Mouse (Mus musculus): Measurements from ENCODE around the gene Alyref.
"Not testable (repeated sequence)": the region's sequence is repeated elsewhere in the genome, so short reads cannot be mapped to it uniquely, and the experiment has no call there.

Alyref gene

DNA sequence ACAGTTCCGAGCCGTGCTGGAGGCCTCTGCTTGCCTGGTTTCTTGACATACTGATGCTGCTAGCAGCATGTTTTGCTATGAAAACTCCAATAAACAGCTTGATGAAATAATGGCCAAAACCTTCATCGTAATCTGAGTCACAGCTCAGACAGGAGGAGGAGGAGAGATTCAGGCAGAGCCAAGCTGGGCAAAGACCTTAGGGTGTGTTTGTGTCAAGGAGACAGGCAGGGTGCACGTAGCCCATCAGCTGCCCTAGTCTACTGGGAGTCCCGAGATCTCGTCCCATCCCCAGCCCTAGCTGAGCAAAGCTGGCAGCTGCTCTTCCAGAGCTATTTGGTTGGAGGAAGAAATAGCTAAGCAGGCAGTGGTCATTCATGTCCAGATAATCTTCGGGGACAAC, 7.5 kb upstream of the Alyref start:
- in situ Hi-C loops (cut with MboI; ENCODE audit: low sequenced_read_pairs), result no loop called here

DNA sequence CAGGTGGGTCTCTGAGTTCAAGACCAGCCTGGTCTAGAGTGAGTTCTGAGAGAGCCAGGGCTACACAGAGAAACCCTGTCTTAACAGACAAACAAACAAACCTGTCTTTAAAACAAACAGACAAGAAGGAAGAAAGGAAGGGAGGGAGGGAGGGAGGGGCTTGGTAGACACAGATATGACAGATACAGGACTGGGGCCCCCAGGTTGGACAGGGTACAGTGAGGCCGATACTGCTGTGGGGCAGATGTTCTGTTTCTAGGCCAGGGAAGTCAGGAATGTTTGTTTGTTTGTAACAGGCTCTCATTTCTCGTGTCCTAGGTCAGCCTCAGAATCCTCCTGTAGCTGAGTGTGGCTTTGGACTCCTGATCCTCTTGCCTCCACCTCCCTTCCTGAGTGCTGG, 5.4 kb upstream of the Alyref start:
- in situ Hi-C loops (cut with MboI; ENCODE audit: low sequenced_read_pairs), result no loop called here

DNA sequence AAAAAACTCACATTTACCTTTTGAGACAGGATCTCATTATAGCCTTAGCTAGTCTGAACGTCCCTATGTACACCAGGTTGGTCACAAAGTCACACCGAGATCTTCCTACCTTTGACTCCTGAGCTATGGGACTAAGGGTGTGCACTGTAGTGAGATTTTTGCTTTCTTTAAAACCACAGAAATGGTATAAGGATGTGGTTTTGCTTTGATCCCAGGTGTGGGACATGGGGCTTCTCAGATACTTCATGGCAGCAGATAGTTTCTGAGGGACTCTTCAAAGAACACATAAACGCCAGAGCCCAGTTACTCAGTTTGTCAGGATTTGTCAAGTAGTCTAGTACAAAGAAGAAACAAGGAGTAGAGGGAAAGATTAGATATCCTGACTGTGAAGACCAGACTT, 2.6 kb upstream of the Alyref start:
- in situ Hi-C loops (cut with MboI; ENCODE audit: low sequenced_read_pairs), result no loop called here

DNA sequence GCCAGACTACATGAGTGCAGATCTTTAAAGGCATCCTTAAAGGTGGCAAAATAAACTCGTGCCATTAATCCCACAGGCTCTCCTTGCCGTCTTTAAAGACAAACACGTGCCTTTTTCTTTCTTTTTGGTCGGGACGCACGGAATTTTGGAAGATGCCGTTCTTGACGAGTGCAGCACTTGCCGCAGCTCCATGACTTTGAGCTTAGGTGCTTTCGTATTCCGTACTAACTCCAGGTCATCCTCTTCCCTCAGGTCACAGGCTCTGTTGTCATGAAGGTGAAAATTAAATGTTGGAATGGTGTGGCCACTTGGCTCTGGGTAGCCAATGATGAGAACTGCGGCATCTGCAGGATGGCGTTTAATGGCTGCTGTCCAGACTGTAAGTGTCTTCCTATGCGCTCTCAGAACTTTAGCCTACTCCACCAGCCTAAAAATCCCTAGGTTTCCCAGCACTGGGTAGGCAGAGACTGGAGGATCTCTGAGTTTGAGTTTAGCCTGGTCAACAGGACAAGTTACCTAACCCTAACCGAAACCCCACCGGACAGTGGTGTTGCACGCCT, 905 bp upstream of the Alyref start:
- in situ Hi-C loops (cut with MboI; ENCODE audit: low sequenced_read_pairs), result no loop called here

DNA sequence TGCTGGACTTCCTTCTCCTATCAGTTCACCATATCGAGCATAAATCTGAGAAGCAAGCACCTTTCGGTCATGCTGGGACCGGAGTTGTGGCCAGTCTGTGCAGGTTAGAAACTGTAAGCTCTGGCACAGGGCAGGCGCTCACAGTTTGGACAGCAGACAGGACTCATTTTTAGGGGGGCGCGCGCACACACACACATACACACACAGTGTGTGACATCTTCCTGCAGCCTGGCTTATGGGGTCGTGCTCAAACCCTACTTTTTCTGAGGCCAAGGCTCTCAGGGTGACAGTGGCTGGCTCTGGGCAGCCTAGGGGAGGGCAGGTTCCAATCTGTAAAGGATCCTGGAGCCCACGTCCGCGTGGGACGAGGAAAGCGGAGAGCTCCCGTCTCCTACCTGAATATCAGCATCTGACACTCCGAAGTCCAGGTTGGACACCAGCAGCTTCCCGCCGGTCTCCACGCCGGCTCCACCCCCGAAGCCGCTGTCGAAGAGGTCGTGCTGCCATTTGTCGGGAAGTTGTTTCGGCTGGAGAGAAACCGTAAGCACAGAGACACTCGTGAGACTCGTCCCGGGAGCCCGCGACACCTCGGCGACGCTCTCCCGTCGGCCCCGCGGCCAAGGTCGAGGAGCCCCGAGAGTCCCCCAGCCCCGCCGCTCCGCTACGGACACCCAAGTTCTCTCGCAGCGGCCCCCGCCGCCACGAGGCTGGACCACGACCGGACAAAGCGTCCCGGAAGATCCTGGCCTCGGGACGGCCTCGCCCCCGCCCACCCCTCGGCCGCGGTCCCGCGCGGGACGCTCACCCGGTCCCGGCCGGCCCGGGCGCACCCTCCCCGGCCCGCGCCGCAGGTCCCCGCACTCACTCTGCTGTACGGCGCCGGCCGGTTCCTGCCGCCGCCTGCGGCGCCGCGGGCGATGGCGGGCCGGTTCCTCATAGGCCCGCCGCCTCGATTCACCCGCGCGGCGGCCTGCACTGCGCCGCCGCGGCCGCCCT, 627 bp downstream of the Alyref start:
- in situ Hi-C loops (cut with MboI; ENCODE audit: low sequenced_read_pairs), result no loop called here

DNA sequence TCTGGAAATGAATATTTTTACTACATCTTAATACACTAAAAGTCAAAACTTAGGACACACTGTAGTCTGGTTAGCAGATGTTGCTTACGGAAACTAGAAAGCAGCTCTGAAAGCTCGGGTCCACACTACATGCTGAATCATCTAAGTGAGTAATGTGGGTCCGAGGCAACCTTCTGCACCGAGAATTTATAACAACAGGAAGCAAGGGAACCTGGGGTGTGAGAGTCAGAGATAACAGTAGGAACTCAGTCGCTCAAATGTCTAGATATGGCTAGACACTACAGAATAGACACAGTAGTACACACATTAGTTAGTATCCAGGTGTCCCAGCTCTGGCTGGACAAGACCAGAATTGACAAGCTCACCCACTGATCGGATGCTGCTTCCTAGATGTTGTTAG, 9.6 kb downstream of the Alyref start:
- in situ Hi-C loops (cut with MboI; ENCODE audit: low sequenced_read_pairs), result no loop called here

DNA sequence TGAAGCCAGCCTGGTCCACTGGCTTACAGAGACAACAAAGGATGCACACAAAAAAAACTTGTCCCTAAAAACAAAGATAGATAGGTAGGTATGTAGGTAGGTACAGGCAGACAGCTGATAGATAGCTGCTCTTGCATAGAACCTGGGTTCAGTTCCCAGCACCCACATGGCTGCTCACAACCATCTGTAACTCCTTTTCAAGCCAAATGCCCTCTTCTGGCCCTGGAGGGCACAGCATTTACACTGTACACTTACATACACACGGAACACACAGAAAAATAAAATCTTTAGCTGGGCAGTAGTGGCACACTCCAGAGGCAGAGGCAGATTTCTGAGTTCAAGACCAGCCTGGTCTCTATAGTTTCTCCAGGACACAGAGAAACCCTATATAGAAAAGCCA, 14.2 kb downstream of the Alyref start:
- in situ Hi-C loops (cut with MboI; ENCODE audit: low sequenced_read_pairs), result no loop called here

DNA sequence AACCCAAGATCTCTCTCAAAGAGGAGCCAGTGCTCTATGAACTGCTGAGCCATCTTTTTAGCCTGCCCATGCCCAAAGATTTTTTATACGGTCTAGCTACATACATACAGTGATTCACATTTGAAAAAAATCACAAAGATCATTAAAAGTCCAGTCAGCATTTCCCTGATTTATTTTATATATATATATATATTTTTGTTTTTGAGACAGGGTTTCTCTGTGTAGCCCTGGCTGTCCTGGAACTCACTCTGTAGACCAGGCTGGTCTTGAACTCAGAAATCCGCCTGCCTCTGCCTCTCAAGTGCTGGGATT, 15.2 kb downstream of the Alyref start:
- in situ Hi-C loops (cut with MboI; ENCODE audit: low sequenced_read_pairs), result not testable (repeated sequence)

DNA sequence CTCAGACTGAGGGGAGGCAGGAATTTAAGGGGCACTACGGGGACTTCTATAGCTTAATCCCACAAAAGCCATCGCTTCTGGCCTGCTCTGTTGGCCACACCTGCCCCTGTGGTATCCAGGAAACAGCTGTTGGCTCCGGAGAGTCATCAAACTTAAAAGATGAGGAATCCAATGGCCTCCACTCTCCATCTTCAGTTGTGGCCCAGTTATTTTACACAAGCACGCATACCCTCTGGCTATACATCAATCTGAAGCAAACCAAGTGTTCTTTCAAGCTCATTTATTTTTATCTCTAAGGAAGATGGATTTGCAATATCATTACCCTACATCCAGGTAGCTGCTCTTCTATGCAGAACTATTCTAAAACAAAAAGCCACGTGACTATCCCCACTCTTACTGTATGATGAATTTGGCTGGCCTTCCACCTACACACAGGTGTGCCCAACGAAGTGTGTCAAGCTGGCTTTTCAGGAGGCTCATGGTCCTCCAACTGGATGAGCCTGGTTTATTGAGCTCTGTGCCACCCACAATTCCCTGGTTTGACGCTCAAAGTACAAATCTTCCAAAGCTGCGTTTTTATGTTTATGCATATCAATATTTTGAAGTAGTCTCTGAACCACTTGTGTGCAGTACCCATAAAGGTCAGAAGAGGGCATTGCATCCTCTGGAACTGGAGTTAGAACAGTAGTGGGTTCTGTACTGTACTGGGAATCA, 15.7 kb downstream of the Alyref start:
- in situ Hi-C loops (cut with MboI; ENCODE audit: low sequenced_read_pairs), result no loop called here

DNA sequence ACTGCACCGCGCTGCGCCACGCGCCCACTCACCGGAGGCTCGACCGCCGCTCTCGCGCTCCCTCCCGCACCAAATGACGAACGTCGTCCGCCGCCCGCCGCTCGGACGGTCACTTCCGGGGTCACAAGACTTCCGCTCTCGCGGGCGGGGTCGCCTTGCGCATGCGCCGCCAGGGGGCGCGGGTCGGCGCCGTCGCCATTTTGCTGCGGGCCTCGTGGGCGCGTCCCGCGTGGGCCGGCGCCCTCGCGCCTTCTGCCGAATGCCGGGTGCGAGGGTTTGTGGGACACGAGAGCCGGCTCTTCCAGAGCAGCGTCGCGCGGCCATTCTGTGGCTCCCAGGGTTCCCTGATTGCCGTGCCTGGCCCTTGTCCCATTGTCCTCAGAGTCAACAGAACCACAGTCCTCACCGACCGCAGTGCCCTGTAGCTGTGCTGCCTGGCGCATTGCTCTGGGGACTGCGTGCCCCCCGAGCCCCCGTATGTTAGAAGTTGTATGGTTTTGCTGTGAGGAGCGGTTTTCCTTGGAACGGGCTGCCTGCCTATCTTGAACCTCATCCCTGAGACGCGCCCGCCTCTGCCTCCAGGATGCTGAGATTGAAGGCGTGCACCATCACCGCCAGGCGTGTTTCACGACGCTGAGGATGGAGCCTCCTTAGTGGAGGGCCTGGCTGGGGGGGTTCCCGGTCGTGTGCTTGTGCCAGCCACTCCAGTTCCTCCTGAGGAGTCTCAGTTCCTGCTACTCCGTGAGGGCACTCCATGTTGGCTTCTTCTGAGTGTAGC, 16.5 kb downstream of the Alyref start, which contains the start of gene Arhgdia:
Gene Arhgdia (minus strand): TSS at position 135 of the 778 bp plus-strand sequence.
- in situ Hi-C loops (cut with MboI; ENCODE audit: low sequenced_read_pairs), result no loop called here

DNA sequence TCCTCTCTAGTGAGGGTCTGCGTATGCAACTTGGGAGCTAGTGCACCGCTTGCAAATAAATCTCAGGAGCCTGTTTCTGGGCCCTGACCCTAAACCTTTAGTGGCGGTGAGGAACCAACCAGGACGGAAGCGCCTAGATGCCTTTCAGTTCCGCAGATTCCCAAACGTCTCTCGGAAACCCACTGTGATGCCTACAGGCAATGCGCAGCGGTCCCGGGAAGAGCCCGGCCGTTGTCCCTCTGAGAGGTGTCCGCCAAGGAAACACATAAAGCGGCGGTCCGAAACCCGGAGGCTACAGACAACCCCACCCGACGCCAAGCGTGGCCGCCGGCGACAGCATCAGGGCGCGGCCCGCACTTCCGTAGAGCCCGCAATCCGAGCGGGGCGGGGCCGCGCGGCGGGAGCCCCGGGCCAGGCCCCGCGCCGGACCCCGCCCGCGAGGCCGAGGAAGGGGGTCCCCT, 17.3 kb downstream of the Alyref start:
- in situ Hi-C loops (cut with MboI; ENCODE audit: low sequenced_read_pairs), result no loop called here

DNA sequence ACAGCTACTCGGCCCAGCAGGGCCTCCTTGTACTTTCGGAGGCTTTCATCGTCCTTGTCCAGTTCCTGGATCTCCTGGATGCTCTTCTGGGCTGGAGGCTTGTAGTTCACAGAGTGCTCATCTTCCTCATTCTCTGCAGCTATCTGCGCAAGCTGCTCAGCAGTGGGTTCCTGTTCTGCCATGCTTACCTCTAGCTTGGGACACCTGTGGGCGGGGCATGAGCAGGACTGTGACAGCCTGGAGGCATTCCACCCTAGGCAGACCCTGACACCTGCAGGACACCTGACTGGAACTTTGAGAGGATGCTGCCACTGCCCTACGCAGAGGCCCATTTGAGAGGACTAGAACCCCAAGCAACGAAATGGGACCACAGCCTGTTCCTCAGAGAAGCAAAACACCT, 18.0 kb downstream of the Alyref start:
- in situ Hi-C loops (cut with MboI; ENCODE audit: low sequenced_read_pairs), result no loop called here

DNA sequence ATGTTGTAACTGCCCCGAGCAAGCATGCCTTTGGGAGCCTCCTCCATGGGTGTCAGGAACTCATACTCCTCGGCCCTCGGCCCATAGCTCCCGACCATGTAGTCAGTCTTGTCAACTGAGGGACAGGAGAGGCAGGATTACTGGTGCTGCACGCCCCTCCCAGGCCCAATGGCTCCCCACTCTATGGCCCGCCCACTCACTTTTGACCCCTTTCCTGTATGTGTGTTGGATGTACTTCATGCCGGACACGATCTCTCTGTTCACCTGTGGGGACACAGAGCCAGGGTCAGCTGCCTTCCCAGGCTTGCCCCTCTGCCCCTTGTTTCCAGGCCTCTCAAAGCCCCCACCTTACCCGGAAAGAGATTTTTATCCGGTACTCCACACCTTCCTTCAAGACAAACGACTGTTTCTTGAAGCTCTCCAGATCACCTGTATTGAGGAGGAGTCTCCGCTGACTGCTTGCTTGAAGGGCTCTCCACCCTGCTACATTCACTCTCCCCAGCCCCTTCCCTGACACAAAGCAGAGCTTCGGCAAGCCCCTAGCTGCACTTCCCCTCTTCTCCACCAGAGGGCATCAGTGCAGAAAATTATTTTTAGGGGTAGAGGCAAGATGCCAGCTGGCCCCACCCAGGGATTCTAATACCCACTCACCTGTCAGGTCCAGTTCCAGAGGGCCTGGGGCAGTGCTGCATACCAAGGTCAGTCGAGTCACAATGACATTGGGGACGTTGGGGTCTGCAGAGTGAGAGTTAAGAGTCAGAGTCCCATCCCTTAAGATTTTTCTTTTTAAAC, 18.7 kb downstream of the Alyref start:
- in situ Hi-C loops (cut with MboI; ENCODE audit: low sequenced_read_pairs), result no loop called here

DNA sequence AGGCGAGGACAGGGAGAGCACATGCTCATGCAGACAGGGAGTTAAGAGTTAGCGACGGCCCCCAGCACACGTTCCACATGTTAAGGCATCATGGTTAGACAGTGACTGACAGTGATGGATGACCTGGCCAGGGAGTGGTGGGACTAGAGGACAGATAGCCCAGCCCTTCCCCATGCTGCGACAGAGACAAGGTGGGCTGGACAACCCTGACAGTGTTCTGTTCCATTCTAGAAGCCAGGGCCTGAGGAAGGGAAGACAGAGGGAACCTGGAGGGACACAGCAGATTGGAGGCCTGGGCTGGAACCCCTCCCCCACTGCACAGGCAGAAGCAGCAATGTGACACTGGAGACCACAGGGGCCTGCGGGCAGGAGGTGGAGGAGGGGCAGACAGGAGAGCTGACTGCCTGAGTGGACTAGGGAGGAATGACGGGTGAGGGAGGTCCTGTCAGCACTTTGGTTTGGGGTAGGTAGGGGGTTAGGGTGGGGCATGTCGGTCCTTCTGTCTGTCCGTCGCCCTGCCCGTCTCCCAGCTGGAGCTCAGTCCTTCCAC, 19.4 kb downstream of the Alyref start:
- in situ Hi-C loops (cut with MboI; ENCODE audit: low sequenced_read_pairs), result no loop called here

DNA sequence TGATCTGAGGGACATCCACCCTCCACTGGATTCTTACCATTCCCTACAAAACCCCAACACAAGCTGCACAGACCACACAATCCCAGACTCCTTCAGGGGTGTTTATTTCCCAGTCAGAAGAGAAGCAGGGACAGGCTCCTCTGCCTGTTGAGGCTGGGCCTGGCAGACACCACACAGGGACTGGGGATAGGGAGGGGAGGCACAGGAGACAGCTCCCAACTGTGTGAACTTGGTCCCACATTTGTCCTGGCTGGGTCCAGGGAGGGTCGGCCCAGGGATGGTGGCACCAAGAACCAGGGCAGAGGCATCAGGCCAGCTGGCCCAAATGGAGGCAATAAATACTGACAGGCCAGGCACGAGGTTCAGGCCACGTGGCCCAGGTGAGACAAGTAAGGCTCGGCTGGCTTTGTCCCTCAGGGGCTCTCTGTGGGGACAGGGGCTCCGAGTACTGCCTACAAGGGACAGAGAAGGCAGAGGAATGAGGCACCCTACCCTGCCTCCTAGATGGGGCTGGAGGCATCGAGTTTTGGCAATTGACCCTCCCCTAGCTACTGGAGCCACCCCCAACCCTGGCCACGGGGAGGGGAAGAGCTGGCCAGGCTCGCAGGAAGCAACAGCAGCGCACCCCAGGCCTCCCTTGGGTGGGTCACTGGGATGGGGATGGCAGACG, 20.0 kb downstream of the Alyref start:
- in situ Hi-C loops (cut with MboI; ENCODE audit: low sequenced_read_pairs), result no loop called here

DNA sequence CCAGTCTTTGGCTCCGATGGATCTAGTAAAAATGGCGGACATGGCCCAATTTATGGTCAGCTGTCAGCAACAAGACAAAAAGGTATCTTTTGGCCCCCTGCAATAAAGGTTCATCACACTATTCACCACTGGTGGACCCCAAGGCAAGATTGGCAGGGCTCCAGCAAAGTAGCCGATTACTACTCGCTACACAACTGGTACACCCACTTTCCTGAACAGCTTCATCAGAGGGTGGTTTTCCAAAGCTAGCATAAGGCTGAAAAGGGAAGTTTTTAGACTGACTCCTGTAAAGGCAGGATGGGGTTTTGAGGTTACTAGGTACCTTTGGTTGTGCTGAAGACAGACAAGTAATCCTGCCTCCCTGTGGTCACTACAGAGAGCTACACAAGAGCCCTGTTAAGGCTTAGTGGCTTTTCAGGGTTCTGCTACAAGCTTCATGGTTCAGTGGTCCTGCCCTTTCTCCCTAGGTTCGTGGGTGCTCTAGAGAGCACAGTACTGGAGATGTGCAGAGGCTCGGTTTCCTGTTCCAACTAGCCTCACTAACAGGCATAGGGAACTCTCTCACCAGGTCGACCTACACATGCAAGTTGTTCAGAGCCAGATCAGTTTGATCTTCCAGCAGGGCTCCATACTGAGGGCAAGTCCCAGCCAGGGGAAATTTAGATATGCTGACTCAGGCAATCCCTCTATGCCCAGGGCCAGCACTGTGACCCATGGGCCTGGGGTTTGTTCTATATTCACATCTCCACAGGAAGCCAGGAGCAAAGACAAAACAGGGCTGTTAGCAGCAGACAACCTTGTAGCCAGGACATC, 20.7 kb downstream of the Alyref start:
- in situ Hi-C loops (cut with MboI; ENCODE audit: low sequenced_read_pairs), result no loop called here

DNA sequence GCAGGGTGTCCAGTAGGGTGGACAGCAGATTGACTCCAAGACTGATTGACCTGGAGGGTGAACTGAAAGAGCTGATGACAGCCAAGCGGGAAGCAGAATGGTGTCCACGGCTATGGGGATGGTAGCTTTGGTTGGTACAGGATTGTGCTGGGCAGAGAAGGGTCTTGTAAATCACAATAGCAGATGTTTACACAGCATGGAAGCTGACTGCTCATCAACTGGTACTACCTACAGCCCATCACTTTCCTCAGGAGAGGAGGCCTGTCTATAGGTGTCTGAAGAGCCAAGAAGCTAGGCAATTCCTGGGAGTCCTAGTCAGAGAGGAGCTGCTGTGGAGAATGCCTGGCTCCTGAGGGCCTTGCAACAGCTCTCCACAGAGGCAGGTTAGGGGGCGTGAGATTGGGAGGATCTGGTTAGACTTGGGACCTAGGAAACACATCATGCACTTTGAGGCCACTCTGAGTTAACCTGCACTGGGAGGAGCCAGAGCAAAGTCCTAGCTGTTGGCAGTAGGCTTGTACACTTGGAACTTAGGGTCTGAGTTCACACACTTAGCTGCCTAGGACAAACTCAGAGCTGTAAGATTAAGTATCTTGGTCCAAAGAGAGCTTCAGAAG, 21.7 kb downstream of the Alyref start:
- in situ Hi-C loops (cut with MboI; ENCODE audit: low sequenced_read_pairs), result no loop called here

DNA sequence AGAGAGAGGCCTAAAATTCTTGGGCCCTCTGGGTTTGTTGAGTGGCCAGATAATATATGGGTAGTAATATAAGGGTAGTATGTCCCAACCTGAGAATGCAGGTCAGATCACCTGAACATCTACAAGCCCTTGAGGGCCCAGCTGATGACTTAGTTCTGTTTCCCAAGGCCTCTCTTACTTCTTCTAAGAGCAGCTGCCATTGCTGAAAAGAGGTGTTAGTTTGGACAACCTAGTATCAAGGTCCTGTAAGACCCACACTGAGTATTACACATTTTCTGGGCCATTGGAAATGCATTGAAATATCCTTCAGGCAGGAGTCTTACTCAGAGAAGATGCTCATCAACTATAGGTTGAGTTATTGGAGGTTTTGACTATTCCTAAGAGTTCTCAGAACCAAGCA, 22.2 kb downstream of the Alyref start:
- in situ Hi-C loops (cut with MboI; ENCODE audit: low sequenced_read_pairs), result no loop called here
